In genomic region chr5:132923365-132923764, GRCm38 (mm10) we compare ENCODE assay signal across 11 mouse cellular contexts.
DNase-seq lines count a peak whose midpoint lies in the region; ATAC-seq lines count a peak whose summit lies in the region.
"Had no signal": no experiment of that assay in that cellular context is flagged by ENCODE, and none has a peak within 500 bp of the region (broad histone marks: within the 10 kb centered on the region; RNA-seq: fewer than 3 reads in every experiment).

No protein-coding gene starts in this region.

- no peak overlapping the region for H3K27ac ChIP-seq in kidney, embryonic 15.5 days
- no peak overlapping the region for H3K27ac ChIP-seq in embryonic facial prominence, embryonic 11.5 days (replicated peaks; ENCODE audit: low read depth, low read length)
- H3K27ac ChIP-seq: liver, embryonic 14.5 days had no signal

- no peaks in the 10 kb centered on the region for H3K36me3 ChIP-seq in kidney, embryonic 15.5 days
- H3K36me3 ChIP-seq in embryonic facial prominence, embryonic 11.5 days (replicated peaks; ENCODE audit: control insufficient read depth, insufficient read depth, low read depth, low read length) = no peaks in the 10 kb centered on the region

- H3K4me3 ChIP-seq in kidney, embryonic 15.5 days (replicated peaks) = no peak overlapping the region
- H3K4me3 ChIP-seq in embryonic facial prominence, embryonic 11.5 days (ENCODE audit: low read depth, low read length) = no peak overlapping the region
- H3K4me3 ChIP-seq: myocyte had no signal

- no peak for DNase-seq in kidney, adult 18-20 months
- peak; percentile 58 for DNase-seq in ZHBTc4 (ENCODE audit: low read depth, low spot score)
- DNase-seq in embryonic facial prominence, embryonic 11.5 days (ENCODE audit: low spot score) = peak; percentile 64
- DNase-seq in lung, postnatal 25 days (ENCODE audit: low spot score) = peak; percentile 1
- no peak for DNase-seq in adrenal gland, adult 18-20 months (ENCODE audit: low spot score in 2 of 2)
- no peak for DNase-seq in layer of hippocampus, postnatal 36 days
- DNase-seq: cerebellum, postnatal 25 days; thymus, adult 2 months had no signal

- WGBS in kidney, embryonic 15.5 days = 3% methylated on average over 4 of the region's 4 CpGs
- WGBS in embryonic facial prominence, embryonic 11.5 days = 24% methylated on average over 4 of the region's 4 CpGs

- no peak overlapping the region for H3K4me2 ChIP-seq in kidney, embryonic 15.5 days
- H3K4me2 ChIP-seq in embryonic facial prominence, embryonic 11.5 days (ENCODE audit: low read depth, low read length) = no peak overlapping the region

- H3K4me1 ChIP-seq in kidney, embryonic 15.5 days = peaks cover 12% of the 10 kb centered on the region
- H3K4me1 ChIP-seq in embryonic facial prominence, embryonic 11.5 days (ENCODE audit: control insufficient read depth, insufficient read depth, low read length) = no peaks in the 10 kb centered on the region

- H3K9me3 ChIP-seq in kidney, embryonic 15.5 days (replicated peaks) = no peaks in the 10 kb centered on the region; the same call in 1 of the 2 replicates
- H3K9me3 ChIP-seq in embryonic facial prominence, embryonic 11.5 days (replicated peaks; ENCODE audit: control insufficient read depth, low read length) = no peaks in the 10 kb centered on the region; the same call in 1 of the 2 replicates

- H3K27me3 ChIP-seq in kidney, embryonic 15.5 days = no peaks in the 10 kb centered on the region
- H3K27me3 ChIP-seq in embryonic facial prominence, embryonic 11.5 days (ENCODE audit: control insufficient read depth, insufficient read depth, low read length) = no peaks in the 10 kb centered on the region

- H3K9ac ChIP-seq in kidney, embryonic 15.5 days = no peak overlapping the region
- H3K9ac ChIP-seq in embryonic facial prominence, embryonic 11.5 days (replicated peaks; ENCODE audit: low read length) = no peak overlapping the region
- H3K9ac ChIP-seq: liver, embryonic 14.5 days had no signal

- peak; percentile 88 for ATAC-seq in kidney, embryonic 15.5 days (replicated peaks; ENCODE audit: low FRiP score)
- ATAC-seq in embryonic facial prominence, embryonic 11.5 days (replicated peaks; ENCODE audit: insufficient number of reproducible peaks, low FRiP score, low TSS enrichment, low read depth) = no peak

Comparison
In these comparisons a context has a peak if more than half of its experiments do, and no peak if none do; other contexts are left out.
1. DNase-seq: peak in ZHBTc4 (single experiment), embryonic facial prominence, embryonic 11.5 days (single experiment) and lung, postnatal 25 days (single experiment); none in kidney, adult 18-20 months (single experiment), adrenal gland, adult 18-20 months (0 of 2) and layer of hippocampus, postnatal 36 days (0 of 2).